In the genomic region with DNA sequence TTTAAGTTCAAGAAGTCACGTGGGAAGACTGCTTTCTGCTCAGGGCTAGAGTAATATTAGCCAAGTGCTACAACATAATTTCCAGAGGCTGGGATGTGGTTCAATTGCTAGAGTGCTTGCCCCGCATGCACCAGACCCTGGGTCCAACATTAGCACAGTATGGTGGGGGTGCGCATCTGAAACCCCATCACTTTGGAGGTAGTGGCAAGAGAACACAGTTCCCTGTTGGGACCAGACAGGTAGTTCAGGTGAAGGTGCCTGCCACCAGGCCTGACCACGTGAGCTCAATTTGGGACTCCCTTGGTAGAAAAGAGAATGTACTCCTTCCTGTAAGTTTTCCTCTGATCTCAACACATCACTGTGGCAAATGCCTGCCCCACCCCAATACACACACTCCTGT, we compare ENCODE assay signal across 7 mouse cellular contexts. TPM values are rescaled to one million over a fixed set of nuclear protein-coding genes. Genes with fewer than 3 reads are reported as not detected.
"Had no signal": no experiment of that assay in that cellular context is flagged by ENCODE, and none has a peak within 500 bp of the region (broad histone marks: within the 10 kb centered on the region; RNA-seq: fewer than 3 reads in every experiment).

No protein-coding gene starts in this region.

- H3K9me3 ChIP-seq: liver, embryonic 15.5 days; neural tube, embryonic 13.5 days; stomach, embryonic 15.5 days had no signal

- H3K27ac ChIP-seq: layer of hippocampus, adult 2 months; liver, embryonic 15.5 days; neural tube, embryonic 13.5 days had no signal

- H3K36me3 ChIP-seq: liver, embryonic 15.5 days; neural tube, embryonic 13.5 days; stomach, embryonic 15.5 days had no signal

- H3K9ac ChIP-seq: neural tube, embryonic 13.5 days; stomach, embryonic 15.5 days had no signal

RNA-seq across cellular contexts. Expression of a gene that starts 58.3 kb away (rescaled TPM):
- polyA plus RNA-seq: limb, embryonic 11.5 days; midbrain, embryonic 14.5 days; neural tube, embryonic 13.5 days; urinary bladder, adult 2 months had no signal
